In genomic region chr13:108485036-108485435, GRCm38 (mm10) we compare ENCODE assay signal across 24 mouse cellular contexts. TPM values are rescaled to one million over a fixed set of nuclear protein-coding genes. Genes with fewer than 3 reads are reported as not detected.
DNase-seq lines count a peak whose midpoint lies in the region; ATAC-seq and TF ChIP-seq lines count a peak whose summit lies in the region.
"Had no signal": no experiment of that assay in that cellular context is flagged by ENCODE, and none has a peak within 500 bp of the region (broad histone marks: within the 10 kb centered on the region; RNA-seq: fewer than 3 reads in every experiment).

No protein-coding gene starts in this region.

- no peak overlapping the region for H3K27ac ChIP-seq in stomach, postnatal 0 days (replicated peaks)
- no peak overlapping the region for H3K27ac ChIP-seq in midbrain, embryonic 14.5 days (replicated peaks; ENCODE audit: low read depth, low read length)
- H3K27ac ChIP-seq: embryonic facial prominence, embryonic 15.5 days; heart, adult 2 months; heart, embryonic 13.5 days; hindbrain, embryonic 13.5 days; limb, embryonic 12.5 days had no signal

- no peaks in the 10 kb centered on the region for H3K9me3 ChIP-seq in stomach, postnatal 0 days (ENCODE audit: control insufficient read depth, low read length)
- no peaks in the 10 kb centered on the region for H3K9me3 ChIP-seq in midbrain, embryonic 14.5 days (ENCODE audit: control insufficient read depth, low read length)
- H3K9me3 ChIP-seq: embryonic facial prominence, embryonic 15.5 days; G1E; heart, embryonic 13.5 days; hindbrain, embryonic 13.5 days; limb, embryonic 12.5 days had no signal

- DNase-seq in 416B (ENCODE audit: low read depth) (peak; percentile 91), NIH3T3 (ENCODE audit: low read depth) (peak; percentile 28)
- no peak for DNase-seq in stomach, postnatal 0 days (ENCODE audit: low spot score)
- no peak for DNase-seq in thymus, postnatal 36 days
- no peak for DNase-seq in midbrain, embryonic 14.5 days
- no peak for DNase-seq in gastrocnemius, postnatal 36 days
- DNase-seq: adrenal gland, postnatal 14 days; cerebellum, adult 9-10 months; gastrocnemius, postnatal 14 days; heart, adult 2 months; kidney, adult 8-10 months; kidney, postnatal 10 days; liver, postnatal 0 days; lung, postnatal 14 days had no signal

- 0 out of 2 replicates have a peak, but pooled peaks have one; percentile 1 for TF ChIP-seq CTCF in stomach, postnatal 0 days (IDR thresholded peaks at IDR 0.05; ENCODE audit: low read depth)

- no peak overlapping the region for H3K9ac ChIP-seq in stomach, postnatal 0 days (ENCODE audit: low read length)
- H3K9ac ChIP-seq in midbrain, embryonic 14.5 days (replicated peaks; ENCODE audit: low read length): no peak overlapping the region
- H3K9ac ChIP-seq: embryonic facial prominence, embryonic 15.5 days; heart, embryonic 13.5 days; hindbrain, embryonic 13.5 days; limb, embryonic 12.5 days; liver, postnatal 0 days had no signal

- WGBS in stomach, postnatal 0 days: 61% methylated on average over 6 of the region's 6 CpGs
- 91% methylated on average over 6 of the region's 6 CpGs for WGBS in midbrain, embryonic 14.5 days

- no peaks in the 10 kb centered on the region for H3K27me3 ChIP-seq in stomach, postnatal 0 days (ENCODE audit: control insufficient read depth, insufficient read depth, low read length)
- H3K27me3 ChIP-seq in midbrain, embryonic 14.5 days (ENCODE audit: control insufficient read depth, insufficient read depth, low read length): no peaks in the 10 kb centered on the region
- H3K27me3 ChIP-seq: embryonic facial prominence, embryonic 15.5 days; heart, embryonic 13.5 days; hindbrain, embryonic 13.5 days; limb, embryonic 12.5 days had no signal

- intact Hi-C loops in gastrocnemius, postnatal 36 days (cut with DNase I): no loop called here

- no peak for TF ChIP-seq EP300 in stomach, postnatal 0 days (optimal IDR thresholded peaks at IDR 0.05)

- no peak overlapping the region for H3K4me3 ChIP-seq in stomach, postnatal 0 days (ENCODE audit: low read depth, low read length)
- no peak overlapping the region for H3K4me3 ChIP-seq in midbrain, embryonic 14.5 days (replicated peaks; ENCODE audit: low read depth, low read length)
- H3K4me3 ChIP-seq: embryonic facial prominence, embryonic 15.5 days; heart, adult 2 months; heart, embryonic 13.5 days; hindbrain, embryonic 13.5 days; limb, embryonic 12.5 days had no signal

- H3K4me2 ChIP-seq in stomach, postnatal 0 days (replicated peaks; ENCODE audit: low read depth): no peak overlapping the region
- H3K4me2 ChIP-seq in midbrain, embryonic 14.5 days (ENCODE audit: low read length): no peak overlapping the region
- H3K4me2 ChIP-seq: embryonic facial prominence, embryonic 15.5 days; heart, embryonic 13.5 days; hindbrain, embryonic 13.5 days; limb, embryonic 12.5 days; liver, embryonic 11.5 days had no signal

- no peaks in the 10 kb centered on the region for H3K36me3 ChIP-seq in stomach, postnatal 0 days (ENCODE audit: control insufficient read depth, insufficient read depth, low read length)
- H3K36me3 ChIP-seq in midbrain, embryonic 14.5 days (ENCODE audit: control insufficient read depth, insufficient read depth, low read length): no peaks in the 10 kb centered on the region
- H3K36me3 ChIP-seq: embryonic facial prominence, embryonic 15.5 days; G1E; heart, embryonic 13.5 days; hindbrain, embryonic 13.5 days; limb, embryonic 12.5 days had no signal

- no peaks in the 10 kb centered on the region for H3K4me1 ChIP-seq in stomach, postnatal 0 days (replicated peaks; ENCODE audit: control insufficient read depth, insufficient read depth)
- no peaks in the 10 kb centered on the region for H3K4me1 ChIP-seq in midbrain, embryonic 14.5 days (ENCODE audit: control insufficient read depth, insufficient read depth, low read length)
- H3K4me1 ChIP-seq: embryonic facial prominence, embryonic 15.5 days; heart, embryonic 13.5 days; hindbrain, embryonic 13.5 days; limb, embryonic 12.5 days had no signal

- ATAC-seq in megakaryocyte, adult 5-6 weeks (ENCODE audit: poor library complexity, severe bottlenecking): peak; percentile 89
- no peak for ATAC-seq in stomach, postnatal 0 days (ENCODE audit: low FRiP score, low TSS enrichment)
- no peak for ATAC-seq in midbrain, embryonic 14.5 days (ENCODE audit: low FRiP score, low TSS enrichment)
- ATAC-seq: activated CD4-positive, CD25-positive, alpha-beta regulatory T cell, adult 4 months; forebrain, embryonic 14.5 days; liver, postnatal 0 days; midbrain, embryonic 16.5 days had no signal

RNA-seq across cellular contexts. Expression of gene Pde4d, which starts 35.3 kb away (rescaled TPM):
- 5.2 and 5.3 TPM in 2 replicates for total RNA-seq in megakaryocyte, adult 5-6 weeks (2015)
- 4.4 and 7.3 TPM in 2 replicates for total RNA-seq in megakaryocyte, adult 5-6 weeks (2017)
- polyA plus RNA-seq in stomach, postnatal 0 days (2015; fragmentation: Nextera tagmentation; extraction: Ambion mirVana): 13.0 and 14.3 TPM in 2 replicates
- 23.2 and 27.1 TPM in 2 replicates for polyA plus RNA-seq in midbrain, embryonic 14.5 days (2014; fragmentation: Nextera tagmentation; extraction: Ambion mirVana)
- 100 to 1,000 TPM; 190 to 235 TPM for total RNA-seq in gastrocnemius, postnatal 36 days (2021)

Comparison
In these comparisons a context has a peak if more than half of its experiments do, and no peak if none do; other contexts are left out.
1. DNase-seq: peak in 416B (single experiment) and NIH3T3 (single experiment); none in stomach, postnatal 0 days (single experiment), thymus, postnatal 36 days (0 of 2), midbrain, embryonic 14.5 days (single experiment) and gastrocnemius, postnatal 36 days (0 of 2).
2. RNA of gene Pde4d, which starts 35.3 kb away (total RNA-seq): 190 to 235 TPM in gastrocnemius, postnatal 36 days; 4.4 to 7.3 TPM in megakaryocyte, adult 5-6 weeks; every median in the first group is over 10 times any median in the second.